Mouse (Mus musculus) CH12.LX (cell line): Measurements from ENCODE around the gene Mcf2l.

Source experiments
- CTCF ChIP-seq, 2 experiments: IDR thresholded peaks in 1 of 2; conservative IDR thresholded peaks in 1 of 2; 2 replicates each; pipeline ENCODE4 v1.5.1; 2011 to 2012; ENCODE audit warnings: low read depth in 2 of 2, low read length in 2 of 2, improper control_type of control experiment in 1 of 2, inconsistent platforms in 1 of 2, mild to moderate bottlenecking in 1 of 2, moderate library complexity in 1 of 2
- MAX ChIP-seq: IDR thresholded peaks from 2 replicates; pipeline ENCODE4 v1.6.1; 2011; ENCODE audit warnings: low read length, improper control_type of control experiment
- MXI1 ChIP-seq: IDR thresholded peaks from 2 replicates; pipeline ENCODE4 v1.6.1; 2011; ENCODE audit warnings: mild to moderate bottlenecking, low read depth, low read length, improper control_type of control experiment
- PAX5 ChIP-seq: IDR thresholded peaks from 2 replicates; pipeline ENCODE4 v1.6.1; 2012; ENCODE audit warnings: low read length, inconsistent platforms, mixed read lengths
- POLR2AphosphoS2 ChIP-seq: IDR thresholded peaks from 2 replicates; pipeline ENCODE4 v1.6.1; 2011; ENCODE audit warnings: low read depth, low read length, improper control_type of control experiment
- USF1 ChIP-seq: IDR thresholded peaks from 2 replicates; pipeline ENCODE4 v1.6.1; 2014; ENCODE audit warnings: low read depth, mild to moderate bottlenecking, inconsistent platforms, low read length, improper control_type of control experiment
- ZNF384 ChIP-seq: IDR thresholded peaks from 2 replicates; pipeline ENCODE4 v1.6.1; 2012; ENCODE audit warnings: low read depth, low read length, improper control_type of control experiment, inconsistent platforms

DNA sequence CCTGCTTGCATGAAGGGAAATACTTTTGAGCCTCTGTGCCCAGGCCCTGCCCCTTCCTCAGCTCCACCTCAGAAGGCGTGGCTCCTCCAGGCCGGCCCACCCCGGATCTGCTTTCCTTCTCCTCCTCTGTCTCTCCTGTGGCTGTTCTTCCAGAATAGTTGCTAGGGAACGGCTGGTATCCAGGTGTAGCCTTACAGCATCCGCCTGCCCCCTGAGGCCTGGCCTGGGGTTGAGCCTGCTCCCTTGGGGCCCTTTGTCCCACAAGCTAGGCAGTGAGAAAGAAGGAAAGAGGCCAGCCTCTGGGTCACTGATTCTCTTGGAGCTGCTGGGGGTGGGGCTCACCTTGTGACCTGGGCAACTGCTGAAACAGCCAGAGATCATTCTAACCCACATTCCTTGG lies 38.4 kb downstream of the Mcf2l start:
- TF ChIP-seq MAX: no peak
- no peak for TF ChIP-seq PAX5
- TF ChIP-seq MXI1: no peak
- TF ChIP-seq ZNF384: no peak
- TF ChIP-seq USF1: no peak
- no peak for TF ChIP-seq CTCF (conservative IDR thresholded peaks at IDR 0.05 in 1 of 2, IDR thresholded peaks at IDR 0.05 in 1 of 2; ENCODE audit: low read depth in 2 of 2, low read length in 2 of 2)
- TF ChIP-seq POLR2AphosphoS2: no peak
